Mouse (Mus musculus): ENCODE data around the gene Serpina3k.
"Not testable (repeated sequence)": the region's sequence is repeated elsewhere in the genome, so short reads cannot be mapped to it uniquely, and the experiment has no call there.

Serpina3k gene

DNA sequence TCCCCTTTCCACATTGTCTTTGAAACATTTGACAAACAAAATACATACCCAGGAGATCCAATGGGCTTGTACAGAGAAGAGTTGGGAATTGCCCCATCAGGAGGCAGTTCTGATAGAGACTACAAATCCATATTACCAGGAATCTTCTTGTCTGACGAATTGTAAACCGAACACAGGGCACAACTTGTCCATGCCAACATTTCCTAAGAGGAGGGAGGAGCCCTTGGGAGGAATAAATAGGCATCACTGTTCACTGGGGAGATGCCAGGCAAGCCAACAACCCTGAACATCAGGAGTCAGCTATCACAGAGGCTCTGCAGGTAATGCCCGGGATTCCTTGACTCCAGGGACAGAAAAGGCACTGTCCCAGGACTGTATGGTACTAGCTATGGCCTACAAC lies at the start of gene Serpina3k, which contains the start of gene Serpina3m:
Gene Serpina3k, plus strand, starts transcription at position 261 of the 400 bp plus-strand sequence.
Gene Serpina3m, plus strand, starts transcription at position 261 of the 400 bp plus-strand sequence.
- not testable (repeated sequence) for DNase-seq (ENCODE audit: low read depth, low spot score)

DNA sequence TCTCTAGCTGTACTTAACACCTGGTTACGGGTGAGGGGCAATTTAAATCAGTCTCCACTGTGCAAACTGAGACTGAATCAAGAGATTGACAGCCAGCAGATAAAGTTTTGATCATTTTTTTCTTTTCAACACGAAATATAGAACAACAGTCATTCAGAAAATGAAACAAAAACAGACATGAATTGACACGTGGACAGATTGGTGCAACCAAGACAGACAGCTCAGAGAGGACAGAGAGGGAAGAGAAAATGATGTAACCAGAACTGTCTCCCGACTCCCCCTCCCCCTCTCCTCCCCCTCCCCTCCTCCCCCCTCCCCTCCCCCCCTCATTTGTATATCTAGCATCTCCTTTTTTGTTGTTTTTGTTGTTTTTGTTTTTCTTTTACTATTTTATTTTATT lies 48.4 kb upstream of the Serpina3k start:
- no peak for DNase-seq (ENCODE audit: low read depth, low spot score)

GRCm38 (mm10) chr12:104293963-104294362 lies 44.3 kb upstream of the Serpina3k start:
- DNase-seq (ENCODE audit: low read depth, low spot score), result no peak

- DNase-seq (ENCODE audit: low read depth, low spot score), result no peak
Measured at GRCm38 (mm10) chr12:104298049-104298448, 40.2 kb upstream of the Serpina3k start.

GRCm38 (mm10) chr12:104305991-104306390 lies 32.3 kb upstream of the Serpina3k start:
- DNase-seq (ENCODE audit: low read depth, low spot score), result no peak

DNA sequence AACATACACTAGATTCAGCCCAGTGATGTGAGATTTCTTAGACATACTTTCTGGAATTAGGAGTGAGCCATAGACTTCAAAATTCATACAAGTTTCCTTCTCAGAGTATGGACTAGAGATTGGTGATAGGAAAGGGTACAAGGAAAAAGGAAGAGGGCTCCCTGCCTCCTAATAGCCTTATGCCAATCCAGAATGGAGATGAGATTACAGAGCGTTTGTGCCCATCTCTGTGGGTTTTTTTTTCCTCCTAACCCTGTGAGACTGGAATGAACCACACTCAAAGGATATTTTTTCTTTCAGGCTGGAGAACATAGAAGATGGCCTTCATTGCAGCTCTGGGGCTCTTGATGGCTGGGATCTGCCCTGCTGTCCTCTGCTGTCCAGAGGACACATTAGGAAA lies 24.0 kb upstream of the Serpina3k start, which contains the start of gene Serpina3j:
Gene Serpina3j, plus strand, starts transcription at position 301 of the 400 bp plus-strand sequence.
- DNase-seq (ENCODE audit: low read depth, low spot score), result no peak

GRCm38 (mm10) chr12:104322454-104322853 lies 15.8 kb upstream of the Serpina3k start:
- DNase-seq (ENCODE audit: low read depth, low spot score), result no peak

DNA sequence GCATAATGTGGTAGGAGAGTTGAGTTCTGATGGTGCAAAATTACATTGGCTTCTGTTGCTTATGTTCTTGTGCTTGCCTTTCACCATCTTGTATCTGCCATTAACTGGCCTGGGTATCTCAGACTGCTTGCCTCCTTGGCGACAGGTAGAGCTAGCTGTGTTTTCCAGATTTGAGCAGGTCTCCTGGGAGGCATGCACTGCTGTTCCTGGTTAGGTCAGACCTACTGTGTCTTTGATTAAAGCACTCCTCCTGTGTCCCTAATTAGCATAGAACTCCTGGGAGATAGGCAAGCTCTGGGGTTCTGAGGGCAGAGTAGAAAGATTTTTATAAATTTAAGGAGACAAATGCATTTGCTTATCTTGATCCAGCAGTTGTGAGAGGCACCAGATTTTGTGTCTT lies 6.6 kb upstream of the Serpina3k start:
- no peak for DNase-seq (ENCODE audit: low read depth, low spot score)

DNA sequence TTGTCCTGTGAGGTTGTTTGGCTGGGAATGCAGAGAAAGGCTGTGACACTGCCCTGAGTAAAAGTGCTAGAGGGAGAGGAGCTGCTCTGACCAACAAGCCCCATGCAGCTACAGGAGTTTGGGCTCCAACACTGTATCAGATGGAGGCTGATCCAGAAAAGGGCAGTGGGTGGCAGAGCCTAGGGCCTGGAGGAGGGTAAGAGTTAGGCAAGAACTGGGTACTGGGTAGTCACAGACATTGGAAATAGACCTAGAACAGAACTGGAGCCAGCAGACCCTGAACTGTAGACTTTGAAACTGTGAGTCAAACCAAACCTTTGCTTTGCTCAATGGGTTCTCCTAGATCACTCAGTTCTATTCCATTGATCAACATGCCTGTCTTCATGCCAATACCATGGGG lies 1.4 kb upstream of the Serpina3k start:
- DNase-seq (ENCODE audit: low read depth, low spot score), result not testable (repeated sequence)

GRCm38 (mm10) chr12:104338705-104339104 lies 419 bp downstream of the Serpina3k start:
- no peak for DNase-seq (ENCODE audit: low read depth, low spot score)

DNA sequence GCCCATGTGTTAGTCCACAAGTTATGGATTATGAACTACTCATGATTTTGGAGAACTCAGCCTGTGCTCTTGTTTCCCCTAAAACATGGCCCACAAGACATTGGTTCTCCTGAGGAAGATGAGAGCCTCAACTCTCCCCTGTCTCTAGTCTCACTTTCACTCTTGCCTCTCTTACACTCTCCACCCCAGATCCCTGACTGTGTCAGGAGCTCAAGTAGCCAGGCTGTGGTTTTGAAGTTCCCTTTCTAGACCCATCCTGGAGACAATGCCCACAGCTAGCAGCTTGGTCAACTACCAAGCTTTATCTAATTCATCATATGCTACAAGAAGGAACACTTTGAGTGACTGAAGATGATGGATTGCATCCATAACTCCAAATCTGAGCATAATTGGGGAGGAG lies 4.2 kb downstream of the Serpina3k start:
- not testable (repeated sequence) for DNase-seq (ENCODE audit: low read depth, low spot score)

- DNase-seq (ENCODE audit: low read depth, low spot score), result no peak
Measured at GRCm38 (mm10) chr12:104345181-104345580, 6.9 kb downstream of the Serpina3k start.

DNA sequence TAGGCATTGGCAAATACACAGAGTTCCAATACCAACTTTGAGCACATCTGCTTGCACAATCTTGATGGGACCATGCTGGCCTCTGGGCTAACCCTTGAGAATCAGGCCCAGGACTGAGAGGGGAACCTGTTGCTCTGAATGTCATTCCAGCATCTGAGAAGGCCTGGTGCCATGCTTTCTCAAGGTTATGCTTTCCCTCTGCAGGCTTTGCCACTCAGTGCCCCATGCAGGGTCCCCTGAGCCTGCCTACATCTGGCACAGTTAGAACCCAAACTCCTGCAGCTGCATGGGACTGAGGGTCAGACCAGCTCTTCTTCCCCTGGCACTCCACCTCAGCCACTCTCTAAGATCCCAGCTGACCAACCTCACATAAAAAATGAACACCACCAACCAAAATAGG lies 7.4 kb downstream of the Serpina3k start:
- no peak for DNase-seq (ENCODE audit: low read depth, low spot score)

DNA sequence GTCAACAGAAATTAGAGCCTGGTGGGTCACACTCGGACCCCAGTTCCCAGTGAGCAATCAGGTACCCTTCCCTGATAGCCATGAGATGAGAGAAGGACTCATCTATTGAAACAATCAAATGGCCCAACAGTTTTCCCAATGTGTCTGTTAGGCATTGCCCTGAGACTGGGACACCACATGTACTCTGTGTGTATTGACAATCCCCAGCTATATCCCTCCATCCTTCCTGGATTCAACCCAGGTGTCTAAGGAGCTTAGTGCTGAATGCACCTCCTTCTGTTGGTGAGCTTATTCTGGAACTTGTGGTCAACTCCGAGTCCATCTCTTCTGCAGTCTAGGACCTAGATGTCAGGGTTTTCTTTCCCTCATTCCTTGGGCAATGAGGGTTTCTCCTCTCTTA lies 8.8 kb downstream of the Serpina3k start:
- DNase-seq (ENCODE audit: low read depth, low spot score), result no peak

- DNase-seq (ENCODE audit: low read depth, low spot score), result peak; percentile 13
Measured at GRCm38 (mm10) chr12:104351812-104352211, 13.5 kb downstream of the Serpina3k start.

DNA sequence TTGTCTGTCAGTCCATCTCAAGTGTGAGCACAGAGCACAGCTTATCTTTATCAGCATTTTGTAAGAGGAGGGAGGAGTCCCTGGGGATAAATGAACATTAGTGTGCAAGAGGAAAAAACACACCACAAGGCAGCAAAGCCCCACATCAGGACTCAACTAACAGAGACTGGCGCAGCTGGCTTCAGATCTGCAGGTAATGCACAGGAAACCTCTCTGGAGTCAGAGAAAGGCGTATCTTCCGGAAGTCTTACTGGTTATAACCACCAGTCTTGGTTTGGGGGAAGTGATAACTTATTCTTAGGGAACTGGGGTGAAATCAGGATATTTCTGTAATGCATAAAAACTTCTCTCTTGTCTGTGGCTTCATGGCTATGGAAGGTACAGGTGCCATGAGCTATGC lies 17.7 kb downstream of the Serpina3k start:
- DNase-seq (ENCODE audit: low read depth, low spot score), result no peak

GRCm38 (mm10) chr12:104369986-104370385 lies 31.7 kb downstream of the Serpina3k start:
- no peak for DNase-seq (ENCODE audit: low read depth, low spot score)

- DNase-seq (ENCODE audit: low read depth, low spot score), result not testable (repeated sequence)
Measured at GRCm38 (mm10) chr12:104377179-104377578, 38.9 kb downstream of the Serpina3k start.

DNA sequence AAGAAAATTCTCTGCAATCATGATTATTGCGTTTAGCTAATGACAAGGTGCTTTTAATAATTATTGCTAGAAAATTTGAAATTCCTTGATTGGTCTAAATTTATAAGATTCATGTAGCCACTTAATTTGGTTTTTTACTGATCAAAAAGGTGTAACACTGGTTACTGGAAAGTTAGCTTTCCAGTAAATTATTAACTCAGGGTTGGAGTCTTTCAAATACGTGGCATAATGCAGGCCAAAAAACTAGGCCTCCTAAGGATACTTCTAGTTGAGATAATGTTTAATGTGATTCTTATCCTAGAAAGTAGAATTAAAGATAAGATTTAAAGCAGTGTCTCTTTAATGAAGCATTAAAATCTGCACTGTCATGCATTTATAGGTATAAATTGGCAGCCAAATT lies 40.1 kb downstream of the Serpina3k start:
- DNase-seq (ENCODE audit: low read depth, low spot score), result not testable (repeated sequence)

DNA sequence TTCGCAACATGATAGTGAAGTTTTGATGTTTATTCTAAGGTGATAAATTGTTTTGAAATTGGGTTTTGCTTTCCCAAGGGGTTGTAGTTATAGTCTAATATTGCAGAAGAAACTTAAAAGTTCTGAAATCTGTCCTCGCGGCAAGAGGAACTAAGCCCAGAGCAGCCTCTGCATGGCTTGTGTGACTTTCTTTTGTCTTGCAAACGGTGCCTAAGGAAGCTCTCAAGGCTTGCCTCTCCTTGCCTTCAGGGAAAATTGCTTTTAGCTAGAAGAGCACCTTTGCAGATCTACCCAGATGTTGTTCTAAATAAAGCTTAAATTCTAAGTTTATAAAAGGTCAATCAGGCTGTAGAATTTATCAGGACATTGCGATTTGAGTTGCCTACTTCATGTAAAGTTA lies 40.5 kb downstream of the Serpina3k start:
- DNase-seq (ENCODE audit: low read depth, low spot score), result not testable (repeated sequence)

DNA sequence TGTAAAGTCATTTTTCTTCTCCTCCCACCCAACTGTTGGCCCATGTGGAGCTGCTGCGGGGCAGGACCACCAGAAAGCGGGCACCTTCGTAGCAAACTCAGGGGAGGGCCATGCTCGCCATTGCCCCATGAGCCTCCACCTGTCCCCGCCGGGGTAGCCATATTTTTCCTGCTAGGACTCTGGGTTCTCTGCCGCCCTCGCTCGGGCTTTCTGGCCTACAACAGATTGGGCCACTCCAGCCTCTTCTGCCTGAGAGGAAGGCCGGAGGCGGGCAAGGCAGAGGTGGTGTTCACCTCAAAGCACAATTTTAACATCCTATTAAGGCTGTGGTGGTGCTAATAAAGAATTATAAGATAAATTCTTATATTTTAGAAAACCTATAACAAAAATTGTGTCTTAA lies 41.6 kb downstream of the Serpina3k start:
- no peak for DNase-seq (ENCODE audit: low read depth, low spot score)

DNA sequence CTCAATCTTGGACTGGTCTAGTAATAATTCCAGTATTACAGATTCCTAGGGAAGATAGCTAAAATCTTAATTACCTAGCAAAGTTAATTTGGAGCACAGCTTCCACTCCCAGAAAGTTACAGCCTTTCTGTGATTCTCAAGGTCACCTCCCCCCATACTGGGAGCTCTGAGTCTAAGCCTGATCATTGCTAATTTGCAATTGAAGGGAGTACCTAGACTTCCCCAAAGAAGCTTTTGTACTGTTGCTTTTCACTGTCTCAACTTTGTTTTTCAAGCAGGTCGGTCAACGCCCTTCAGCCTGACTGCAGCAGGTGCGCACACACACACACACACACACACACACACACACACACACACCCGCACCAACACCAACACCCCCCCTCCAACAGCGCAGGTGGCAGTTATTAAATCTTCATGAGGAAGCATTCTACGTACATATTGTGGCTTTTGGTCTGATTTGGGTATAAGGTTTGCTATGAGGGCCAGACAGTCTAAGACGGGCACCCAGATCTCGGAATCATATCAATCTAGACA lies 42.9 kb downstream of the Serpina3k start:
- not testable (repeated sequence) for DNase-seq (ENCODE audit: low read depth, low spot score)

- DNase-seq (ENCODE audit: low read depth, low spot score), result not testable (repeated sequence)
Measured at GRCm38 (mm10) chr12:104385987-104386386, 47.7 kb downstream of the Serpina3k start.

GRCm38 (mm10) chr12:104386878-104387277 lies 48.6 kb downstream of the Serpina3k start:
- not testable (repeated sequence) for DNase-seq (ENCODE audit: low read depth, low spot score)

Data from mesoderm, embryonic 11.5 days (tissue).